Comparison of ENCODE assay signal across 18 mouse cellular contexts in the genomic region with DNA sequence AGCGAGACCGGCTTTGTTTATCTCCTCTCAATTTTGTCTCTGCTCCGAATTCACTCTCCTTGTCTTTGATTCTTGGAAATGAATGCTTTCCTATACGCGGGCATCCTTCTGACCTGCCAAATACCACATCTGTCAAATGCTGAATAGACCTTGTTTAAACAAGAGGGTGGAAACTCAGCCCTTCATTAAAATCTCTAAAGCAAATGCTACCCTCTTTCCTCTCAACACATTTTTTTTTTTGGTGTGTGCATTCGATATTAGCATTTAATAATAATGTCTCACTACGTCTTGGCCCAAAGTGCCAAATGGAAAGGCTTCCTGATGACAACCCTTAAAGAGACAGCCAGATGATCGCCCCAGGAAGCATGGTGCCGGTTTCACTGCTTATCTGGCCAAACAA.
"Had no signal": no experiment of that assay in that cellular context is flagged by ENCODE, and none has a peak within 500 bp of the region (broad histone marks: within the 10 kb centered on the region; RNA-seq: fewer than 3 reads in every experiment).

No protein-coding gene starts in this region.

- H3K27ac ChIP-seq: limb, embryonic 12.5 days; limb, embryonic 15.5 days; liver, embryonic 14.5 days; midbrain, embryonic 10.5 days; midbrain, embryonic 13.5 days; neural tube, embryonic 13.5 days; stomach, embryonic 15.5 days had no signal

- H3K4me1 ChIP-seq: stomach, embryonic 15.5 days had no signal

- H3K9ac ChIP-seq: limb, embryonic 12.5 days; limb, embryonic 15.5 days; liver, embryonic 14.5 days; liver, postnatal 0 days; lung, embryonic 14.5 days; midbrain, embryonic 13.5 days; neural tube, embryonic 13.5 days; stomach, embryonic 15.5 days had no signal

- H3K36me3 ChIP-seq: limb, embryonic 12.5 days; limb, embryonic 15.5 days; midbrain, embryonic 10.5 days; midbrain, embryonic 13.5 days; neural tube, embryonic 13.5 days; stomach, embryonic 15.5 days had no signal

- H3K9me3 ChIP-seq: limb, embryonic 12.5 days; limb, embryonic 15.5 days; megakaryocyte, embryonic 14.5 days; midbrain, embryonic 10.5 days; midbrain, embryonic 13.5 days; neural tube, embryonic 13.5 days; stomach, embryonic 15.5 days had no signal

- H3K27me3 ChIP-seq: megakaryocyte, embryonic 14.5 days; midbrain, embryonic 13.5 days; neural tube, embryonic 13.5 days; stomach, embryonic 15.5 days had no signal

- ATAC-seq: liver, postnatal 0 days; midbrain, embryonic 13.5 days; midbrain, embryonic 16.5 days had no signal

- H3K4me2 ChIP-seq: limb, embryonic 12.5 days; limb, embryonic 15.5 days; liver, embryonic 11.5 days; lung, embryonic 14.5 days; midbrain, embryonic 13.5 days; neural tube, embryonic 13.5 days; stomach, embryonic 15.5 days had no signal

- H3K4me3 ChIP-seq: limb, embryonic 12.5 days; limb, embryonic 15.5 days; midbrain, embryonic 10.5 days; midbrain, embryonic 13.5 days; myocyte; neural tube, embryonic 13.5 days; stomach, embryonic 15.5 days had no signal

- DNase-seq: kidney, postnatal 14 days; kidney, postnatal 4 days; left cerebral cortex, postnatal 4 days; liver, postnatal 0 days; lung, embryonic 14.5 days; lung, postnatal 36 days; retina, postnatal 1 day had no signal
